ENCODE assay signal across 14 mouse cellular contexts in genomic region chr7:100216601-100217565, GRCm38 (mm10). TPM values are rescaled to one million over a fixed set of nuclear protein-coding genes. Genes with fewer than 3 reads are reported as not detected.
DNase-seq lines count a peak whose midpoint lies in the region; ATAC-seq and TF ChIP-seq lines count a peak whose summit lies in the region.
"Had no signal": no experiment of that assay in that cellular context is flagged by ENCODE, and none has a peak within 500 bp of the region (broad histone marks: within the 10 kb centered on the region; RNA-seq: fewer than 3 reads in every experiment).

No protein-coding gene starts in this region.

- H3K9ac ChIP-seq in hindbrain, embryonic 11.5 days (ENCODE audit: low read depth, low read length) = no peak overlapping the region
- no peak overlapping the region for H3K9ac ChIP-seq in midbrain, embryonic 15.5 days
- H3K9ac ChIP-seq in intestine, postnatal 0 days (ENCODE audit: low read depth, low read length) = no peak overlapping the region
- H3K9ac ChIP-seq: lung, embryonic 14.5 days had no signal

- 78% methylated on average over 9 of the region's 9 CpGs for WGBS in hindbrain, embryonic 11.5 days
- 56% methylated on average over 9 of the region's 9 CpGs for WGBS in midbrain, embryonic 15.5 days
- WGBS in intestine, postnatal 0 days = 75% methylated on average over 9 of the region's 9 CpGs

- peak overlapping the region; percentile 78 for H3K27ac ChIP-seq in left cerebral cortex, adult 2 months
- H3K27ac ChIP-seq in hindbrain, embryonic 11.5 days (ENCODE audit: low read depth, low read length) = no peak overlapping the region
- H3K27ac ChIP-seq in midbrain, embryonic 15.5 days = peak overlapping the region; percentile 83
- no peak overlapping the region for H3K27ac ChIP-seq in intestine, postnatal 0 days (ENCODE audit: low read depth, low read length)
- H3K27ac ChIP-seq: kidney, postnatal 0 days had no signal

- H3K4me1 ChIP-seq in hindbrain, embryonic 11.5 days (replicated peaks; ENCODE audit: control insufficient read depth, insufficient read depth, low read length) = no peaks in the 10 kb centered on the region
- H3K4me1 ChIP-seq in midbrain, embryonic 15.5 days = peaks cover 23% of the 10 kb centered on the region
- no peaks in the 10 kb centered on the region for H3K4me1 ChIP-seq in intestine, postnatal 0 days (replicated peaks; ENCODE audit: control insufficient read depth, insufficient read depth, low read length)

- H3K36me3 ChIP-seq in hindbrain, embryonic 11.5 days (ENCODE audit: control insufficient read depth, insufficient read depth, low read length) = no peaks in the 10 kb centered on the region
- no peaks in the 10 kb centered on the region for H3K36me3 ChIP-seq in midbrain, embryonic 15.5 days (replicated peaks)
- H3K36me3 ChIP-seq in intestine, postnatal 0 days (ENCODE audit: control insufficient read depth, insufficient read depth) = no peaks in the 10 kb centered on the region

- H3K4me2 ChIP-seq in hindbrain, embryonic 11.5 days (replicated peaks; ENCODE audit: low read depth, low read length) = no peak overlapping the region
- peak overlapping the region; percentile 9; the same call in 1 of the 2 replicates for H3K4me2 ChIP-seq in midbrain, embryonic 15.5 days
- H3K4me2 ChIP-seq in intestine, postnatal 0 days (replicated peaks; ENCODE audit: low read depth) = no peak overlapping the region
- H3K4me2 ChIP-seq: lung, embryonic 14.5 days had no signal

- DNase-seq in embryo, embryonic 11 days = peak; percentile 46
- DNase-seq in embryo, embryonic 9.5 days (ENCODE audit: extremely low spot score) = no peak
- no peak for DNase-seq in left cerebral cortex, adult 2 months (ENCODE audit: extremely low spot score in 1 of 2, low spot score in 2 of 2)
- no peak for DNase-seq in left cerebral cortex, postnatal 4 days
- peak; percentile 19 for DNase-seq in hindbrain, embryonic 11.5 days (ENCODE audit: low spot score)
- DNase-seq in heart, postnatal 14 days = no peak
- DNase-seq: heart, adult 11 months; right cerebral cortex, postnatal 25 days; thymus, postnatal 36 days had no signal

- TF ChIP-seq CTCF in left cerebral cortex, adult 2 months (IDR thresholded peaks at IDR 0.05) = no peak
- no peak for TF ChIP-seq CTCF in intestine, postnatal 0 days (IDR thresholded peaks at IDR 0.05; ENCODE audit: low read depth)

- no peaks in the 10 kb centered on the region for H3K9me3 ChIP-seq in hindbrain, embryonic 11.5 days (ENCODE audit: control insufficient read depth, low read length)
- no peaks in the 10 kb centered on the region for H3K9me3 ChIP-seq in midbrain, embryonic 15.5 days
- no peaks in the 10 kb centered on the region for H3K9me3 ChIP-seq in intestine, postnatal 0 days (ENCODE audit: control insufficient read depth)

- intact Hi-C loops in left cerebral cortex, adult 2 months (cut with DNase I) = no loop called here
- intact Hi-C loops in left cerebral cortex, postnatal 4 days (cut with DNase I) = no loop called here
- intact Hi-C loops in heart, postnatal 14 days (cut with DNase I) = no loop called here

- ATAC-seq in hindbrain, embryonic 11.5 days (ENCODE audit: low FRiP score) = no peak; the same call in 1 of the 2 replicates
- ATAC-seq in midbrain, embryonic 15.5 days (replicated peaks) = peak; percentile 87
- no peak for ATAC-seq in intestine, postnatal 0 days

- no peak overlapping the region for H3K4me3 ChIP-seq in left cerebral cortex, adult 2 months
- H3K4me3 ChIP-seq in hindbrain, embryonic 11.5 days (ENCODE audit: low read depth, low read length) = no peak overlapping the region
- no peak overlapping the region for H3K4me3 ChIP-seq in midbrain, embryonic 15.5 days
- no peak overlapping the region for H3K4me3 ChIP-seq in intestine, postnatal 0 days (ENCODE audit: low read depth, low read length)

- H3K27me3 ChIP-seq in hindbrain, embryonic 11.5 days (ENCODE audit: control insufficient read depth, insufficient read depth, low read length) = no peaks in the 10 kb centered on the region
- no peaks in the 10 kb centered on the region for H3K27me3 ChIP-seq in midbrain, embryonic 15.5 days (replicated peaks)
- no peaks in the 10 kb centered on the region for H3K27me3 ChIP-seq in intestine, postnatal 0 days (replicated peaks; ENCODE audit: control insufficient read depth, insufficient read depth, low read length)

RNA-seq across cellular contexts. Expression of gene Pgm2l1, which starts 10.3 kb away (rescaled TPM):
- 100 to 1,000 TPM; 278 to 282 TPM for total RNA-seq in left cerebral cortex, adult 2 months (2021)
- 100 to 1,000 TPM; 266 to 271 TPM for total RNA-seq in left cerebral cortex, postnatal 4 days (2021)
- 9.1 and 14.9 TPM in 2 replicates for polyA plus RNA-seq in hindbrain, embryonic 11.5 days (2014; fragmentation: Nextera tagmentation; extraction: Ambion mirVana)
- polyA plus RNA-seq in midbrain, embryonic 15.5 days (2015; fragmentation: Nextera tagmentation; extraction: Ambion mirVana) = 29.9 and 30.6 TPM in 2 replicates
- polyA plus RNA-seq in intestine, postnatal 0 days (2015; fragmentation: Nextera tagmentation; extraction: Ambion mirVana) = 1.0 and 1.3 TPM in 2 replicates
- total RNA-seq in heart, postnatal 14 days (2021) = 1 to 10 TPM; 8.1 TPM

RNA-seq across cellular contexts. Expression of gene Kcne3, which starts 40.6 kb away (rescaled TPM):
- under 1 TPM in 1 of 2 experiments, not detected in 1; 0.48 TPM for total RNA-seq in left cerebral cortex, adult 2 months (2021)
- total RNA-seq in left cerebral cortex, postnatal 4 days (2021) = not detected
- polyA plus RNA-seq in hindbrain, embryonic 11.5 days (2014; fragmentation: Nextera tagmentation; extraction: Ambion mirVana) = 3.4 and 3.9 TPM in 2 replicates
- 0.60 and 0.98 TPM in 2 replicates for polyA plus RNA-seq in midbrain, embryonic 15.5 days (2015; fragmentation: Nextera tagmentation; extraction: Ambion mirVana)
- polyA plus RNA-seq in intestine, postnatal 0 days (2015; fragmentation: Nextera tagmentation; extraction: Ambion mirVana) = 28.9 TPM in 2 replicates
- total RNA-seq in heart, postnatal 14 days (2021) = under 1 TPM; 0.55 to 0.78 TPM
- total RNA-seq: left cerebral cortex, postnatal 14 days had no signal

RNA-seq across cellular contexts. Expression of gene Lipt2, which starts 57.8 kb away (rescaled TPM):
- total RNA-seq in left cerebral cortex, adult 2 months (2021) = 1 to 10 TPM; 4.5 to 5.3 TPM
- 1 to 10 TPM; 6.8 to 7.6 TPM for total RNA-seq in left cerebral cortex, postnatal 4 days (2021)
- polyA plus RNA-seq in hindbrain, embryonic 11.5 days (2014; fragmentation: Nextera tagmentation; extraction: Ambion mirVana) = 20.8 and 23.7 TPM in 2 replicates
- polyA plus RNA-seq in midbrain, embryonic 15.5 days (2015; fragmentation: Nextera tagmentation; extraction: Ambion mirVana) = 16.0 and 19.4 TPM in 2 replicates
- 8.8 and 9.1 TPM in 2 replicates for polyA plus RNA-seq in intestine, postnatal 0 days (2015; fragmentation: Nextera tagmentation; extraction: Ambion mirVana)
- total RNA-seq in heart, postnatal 14 days (2021) = 1 to 10 TPM; 3.4 to 3.9 TPM

Comparison
In these comparisons a context has a peak if more than half of its experiments do, and no peak if none do; other contexts are left out.
1. DNase-seq: peak in embryo, embryonic 11 days (single experiment) and hindbrain, embryonic 11.5 days (single experiment); none in embryo, embryonic 9.5 days (single experiment), left cerebral cortex, adult 2 months (0 of 2), left cerebral cortex, postnatal 4 days (single experiment) and heart, postnatal 14 days (0 of 2).
2. H3K27ac ChIP-seq: peak in left cerebral cortex, adult 2 months (single experiment) and midbrain, embryonic 15.5 days (single experiment); none in hindbrain, embryonic 11.5 days (single experiment) and intestine, postnatal 0 days (single experiment).
3. RNA of gene Pgm2l1, which starts 10.3 kb away (total RNA-seq): 278 to 282 TPM in left cerebral cortex, adult 2 months and 266 to 271 TPM in left cerebral cortex, postnatal 4 days; 8.1 TPM in heart, postnatal 14 days; every median in the first group is over 10 times any median in the second.